ENCODE assay signal across 20 mouse cellular contexts in the genomic region with DNA sequence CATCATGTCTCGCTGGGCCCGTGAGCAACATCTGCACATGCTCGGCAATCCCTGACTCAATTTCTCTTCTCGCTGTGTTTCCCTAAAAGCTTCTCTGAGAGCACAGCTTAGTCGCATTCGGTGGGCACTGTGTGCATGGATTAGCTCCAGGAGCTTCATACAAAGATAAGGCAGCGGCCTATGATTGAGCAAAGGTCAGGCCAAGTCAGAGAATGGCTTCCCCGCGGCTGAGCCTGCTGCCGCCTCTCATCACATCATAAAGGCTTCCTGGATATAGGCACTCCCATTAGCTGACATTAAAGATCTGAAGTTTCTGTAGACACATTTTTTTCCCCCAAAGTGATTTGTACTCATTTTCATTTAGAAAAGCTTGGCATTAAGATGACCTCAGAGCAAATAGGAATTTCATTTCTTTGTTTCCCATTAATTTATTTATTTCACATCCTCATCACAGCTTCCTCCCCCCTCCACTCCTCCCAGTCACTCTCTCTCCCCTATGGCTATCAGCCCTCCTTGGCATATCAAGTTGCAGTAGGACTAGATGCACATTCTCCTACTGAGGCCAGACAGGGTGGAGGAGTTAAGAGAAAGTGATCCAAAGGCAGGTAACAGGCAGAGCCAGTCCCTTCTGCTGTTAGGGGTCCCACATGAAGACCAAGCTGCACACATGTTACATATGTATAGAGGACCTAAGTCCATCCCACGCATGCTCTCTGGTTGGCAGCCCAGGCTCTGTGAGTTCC. TPM values are rescaled to one million over a fixed set of nuclear protein-coding genes. Genes with fewer than 3 reads are reported as not detected.
DNase-seq lines count a peak whose midpoint lies in the region; ATAC-seq lines count a peak whose summit lies in the region.
"Had no signal": no experiment of that assay in that cellular context is flagged by ENCODE, and none has a peak within 500 bp of the region (broad histone marks: within the 10 kb centered on the region; RNA-seq: fewer than 3 reads in every experiment).

No protein-coding gene starts in this region.

- H3K4me1 ChIP-seq in kidney, embryonic 15.5 days: peaks cover 21% of the 10 kb centered on the region
- peaks cover 65% of the 10 kb centered on the region for H3K4me1 ChIP-seq in embryonic facial prominence, embryonic 10.5 days
- H3K4me1 ChIP-seq in intestine, embryonic 16.5 days (ENCODE audit: control insufficient read depth, insufficient read depth, low read length): no peaks in the 10 kb centered on the region
- peaks cover 11% of the 10 kb centered on the region; the same call in 1 of the 2 replicates for H3K4me1 ChIP-seq in forebrain, embryonic 15.5 days

- H3K4me2 ChIP-seq in kidney, embryonic 15.5 days: no peak overlapping the region
- H3K4me2 ChIP-seq in intestine, embryonic 16.5 days (ENCODE audit: low read depth, low read length): no peak overlapping the region
- no peak overlapping the region for H3K4me2 ChIP-seq in forebrain, embryonic 15.5 days (replicated peaks)
- H3K4me2 ChIP-seq: heart, embryonic 13.5 days had no signal

- no peak overlapping the region for H3K27ac ChIP-seq in kidney, embryonic 15.5 days
- peak overlapping the region; percentile 48; the same call in 1 of the 2 replicates for H3K27ac ChIP-seq in embryonic facial prominence, embryonic 10.5 days (replicated peaks)
- no peak overlapping the region for H3K27ac ChIP-seq in intestine, embryonic 16.5 days (ENCODE audit: low read length)
- no peak overlapping the region for H3K27ac ChIP-seq in forebrain, embryonic 15.5 days (replicated peaks)
- H3K27ac ChIP-seq: heart, embryonic 13.5 days; hindbrain, postnatal 0 days had no signal

- H3K9me3 ChIP-seq in kidney, embryonic 15.5 days (replicated peaks): no peaks in the 10 kb centered on the region
- no peaks in the 10 kb centered on the region for H3K9me3 ChIP-seq in embryonic facial prominence, embryonic 10.5 days
- no peaks in the 10 kb centered on the region for H3K9me3 ChIP-seq in intestine, embryonic 16.5 days (ENCODE audit: control insufficient read depth, low read length)
- no peaks in the 10 kb centered on the region for H3K9me3 ChIP-seq in forebrain, embryonic 15.5 days
- H3K9me3 ChIP-seq: heart, embryonic 13.5 days had no signal

- no peak overlapping the region for H3K4me3 ChIP-seq in kidney, embryonic 15.5 days (replicated peaks)
- no peak overlapping the region for H3K4me3 ChIP-seq in embryonic facial prominence, embryonic 10.5 days
- no peak overlapping the region for H3K4me3 ChIP-seq in intestine, embryonic 16.5 days (ENCODE audit: low read length)
- no peak overlapping the region for H3K4me3 ChIP-seq in forebrain, embryonic 15.5 days
- H3K4me3 ChIP-seq: heart, embryonic 13.5 days had no signal

- no peaks in the 10 kb centered on the region for H3K27me3 ChIP-seq in kidney, embryonic 15.5 days
- 0 out of 2 replicates have a peak, but pooled peaks cover 5% of the 10 kb centered on the region for H3K27me3 ChIP-seq in embryonic facial prominence, embryonic 10.5 days (replicated peaks; ENCODE audit: low read depth, poor library complexity, severe bottlenecking)
- no peaks in the 10 kb centered on the region for H3K27me3 ChIP-seq in intestine, embryonic 16.5 days (replicated peaks; ENCODE audit: control insufficient read depth, insufficient read depth, low read length)
- H3K27me3 ChIP-seq in forebrain, embryonic 15.5 days: no peaks in the 10 kb centered on the region

- no peak overlapping the region for H3K9ac ChIP-seq in kidney, embryonic 15.5 days
- H3K9ac ChIP-seq in intestine, embryonic 16.5 days (ENCODE audit: low read depth, low read length): no peak overlapping the region
- no peak overlapping the region for H3K9ac ChIP-seq in forebrain, embryonic 15.5 days (replicated peaks)
- H3K9ac ChIP-seq: heart, embryonic 13.5 days had no signal

- 0 out of 2 replicates have a peak, but pooled peaks have one; percentile 52 for ATAC-seq in kidney, embryonic 15.5 days (replicated peaks; ENCODE audit: low FRiP score)
- ATAC-seq in intestine, embryonic 16.5 days: 0 out of 2 replicates have a peak, but pooled peaks have one; percentile 22
- no peak for ATAC-seq in forebrain, embryonic 15.5 days (replicated peaks)
- ATAC-seq: CD4-positive, CD25-positive, alpha-beta regulatory T cell, adult 4 months; forebrain, embryonic 16.5 days; hindbrain, postnatal 0 days had no signal

- no peaks in the 10 kb centered on the region for H3K36me3 ChIP-seq in kidney, embryonic 15.5 days
- H3K36me3 ChIP-seq in embryonic facial prominence, embryonic 10.5 days (replicated peaks): no peaks in the 10 kb centered on the region
- no peaks in the 10 kb centered on the region for H3K36me3 ChIP-seq in intestine, embryonic 16.5 days (ENCODE audit: control insufficient read depth, insufficient read depth, low read length)
- no peaks in the 10 kb centered on the region for H3K36me3 ChIP-seq in forebrain, embryonic 15.5 days
- H3K36me3 ChIP-seq: G1E; heart, embryonic 13.5 days had no signal

- 43% methylated on average over 11 of the region's 11 CpGs for WGBS in kidney, embryonic 15.5 days
- 54% methylated on average over 11 of the region's 11 CpGs for WGBS in embryonic facial prominence, embryonic 10.5 days
- WGBS in intestine, embryonic 16.5 days: 63% methylated on average over 11 of the region's 11 CpGs
- WGBS in forebrain, embryonic 15.5 days: 52% methylated on average over 11 of the region's 11 CpGs

- peak; percentile 48 for DNase-seq in embryo, embryonic 10 days (ENCODE audit: low spot score)
- DNase-seq in embryo, embryonic 10.5 days (ENCODE audit: low spot score): no peak
- DNase-seq in kidney, adult 9 months: no peak
- DNase-seq in embryonic facial prominence, embryonic 10.5 days (ENCODE audit: low spot score): peak; percentile 28
- DNase-seq in layer of hippocampus, adult 11-12 months (ENCODE audit: low spot score): no peak
- DNase-seq: adrenal gland, adult 8-10 months; B cell, adult 2 months; cerebellum, adult 11-12 months; cerebellum, adult 9-10 months; cerebellum, postnatal 25 days; gastrocnemius, postnatal 10 days; heart, postnatal 36 days had no signal

RNA-seq across cellular contexts. Expression of gene Lrig3, which starts 21.0 kb away (rescaled TPM):
- 22.6 and 24.0 TPM in 2 replicates for polyA plus RNA-seq in kidney, embryonic 15.5 days (2015; fragmentation: Nextera tagmentation; extraction: Ambion mirVana)
- 22.4 and 28.2 TPM in 2 replicates for polyA plus RNA-seq in embryonic facial prominence, embryonic 10.5 days (2016; fragmentation: Nextera tagmentation; extraction: Ambion mirVana)
- polyA plus RNA-seq in intestine, embryonic 16.5 days (2015; fragmentation: Nextera tagmentation; extraction: Ambion mirVana): 9.2 and 10.2 TPM in 2 replicates
- polyA plus RNA-seq in forebrain, embryonic 15.5 days (2015; fragmentation: Nextera tagmentation; extraction: Ambion mirVana): 1.9 and 2.0 TPM in 2 replicates
- polyA plus RNA-seq: G1E had no signal

Comparison
In these comparisons a context has a peak if more than half of its experiments do, and no peak if none do; other contexts are left out.
1. DNase-seq: peak in embryo, embryonic 10 days (single experiment) and embryonic facial prominence, embryonic 10.5 days (single experiment); none in embryo, embryonic 10.5 days (single experiment), kidney, adult 9 months (single experiment) and layer of hippocampus, adult 11-12 months (single experiment).